Mouse (Mus musculus) forebrain, embryonic 16.5 days (tissue): Measurements from ENCODE around the gene Mapkapk2. TPM values are rescaled to one million over a fixed set of nuclear protein-coding genes. Genes with fewer than 3 reads are reported as not detected.
A peak's percentile ranks its signal among the peaks of the same experiment; 100 is the strongest.

Source experiments
- ATAC-seq: fragments of 200-750 bp; cut with Nextera tagmentation; 2 replicates; pipeline ENCODE4 v1.8.0; 2017; ENCODE audit warnings: mild to moderate bottlenecking, moderate library complexity
- H3K27ac ChIP-seq: fragments of 300-500 bp; sonication (generic); 2 replicates; pipeline ENCODE4 v1.5.1; 2014; ENCODE audit warnings: low read length, control low read depth
- H3K27me3 ChIP-seq: fragments of 300-500 bp; sonication (generic); replicated peaks from 2 replicates; pipeline ENCODE4 v1.6.1; 2014; ENCODE audit warnings: low read length; ENCODE audit not compliant: control insufficient read depth, insufficient read depth
- H3K36me3 ChIP-seq: fragments of 300-500 bp; sonication (generic); 2 replicates; pipeline ENCODE4 v1.6.1; 2014; ENCODE audit not compliant: control insufficient read depth, insufficient read depth
- H3K4me1 ChIP-seq: fragments of 300-500 bp; sonication (generic); replicated peaks from 2 replicates; pipeline ENCODE4 v1.6.1; 2014; ENCODE audit warnings: low read length; ENCODE audit not compliant: control insufficient read depth, insufficient read depth
- H3K4me2 ChIP-seq: fragments of 300-500 bp; sonication (generic); 2 replicates; pipeline ENCODE4 v1.6.1; 2014; ENCODE audit warnings: mild to moderate bottlenecking, low read length, control low read depth
- H3K4me3 ChIP-seq: fragments of 300-500 bp; sonication (generic); replicated peaks from 2 replicates; pipeline ENCODE4 v1.5.1; 2014; ENCODE audit warnings: mild to moderate bottlenecking, low read length, control low read depth
- H3K9ac ChIP-seq: fragments of 300-500 bp; sonication (generic); replicated peaks from 2 replicates; pipeline ENCODE4 v1.6.1; 2014; ENCODE audit warnings: low read depth, low read length, control low read depth
- H3K9me3 ChIP-seq: fragments of 300-500 bp; sonication (generic); 2 replicates; pipeline ENCODE4 v1.6.1; 2016; ENCODE audit warnings: low read length; ENCODE audit not compliant: control insufficient read depth
- WGBS: fragments of 180-500 bp; shearing (Covaris S2); extraction: QIAGEN DNeasy Blood & Tissue Kit; methylation state at CpG from one replicate; pipeline ENCODE4 v1.1.7; 2014; 5-methylcytosine and 5-hydroxymethylcytosine counted together
- polyA plus RNA-seq: library from polyadenylated mRNA; unstranded; fragments of >200 nt; fragmentation: Nextera tagmentation; extraction: Ambion mirVana; gene quantifications from 2 replicates; pipeline ENCODE4 v1.2.1, GENCODE M21; 2015

Mapkapk2 gene
- polyA plus RNA-seq, 1 experiment from 2014 or later, result 19.9 TPM

GRCm38 (mm10) chr1:131116430-131117011 is 18.9 kb upstream of the Mapkapk2 start:
- peak overlapping the region; percentile 51 for H3K9ac ChIP-seq
- ATAC-seq, result peak; percentile 73
- peak overlapping the region; percentile 95 for H3K27ac ChIP-seq
- peaks cover 16% of the 10 kb centered on the region for H3K4me1 ChIP-seq
- H3K4me2 ChIP-seq, result peak overlapping the region; percentile 29
- H3K9me3 ChIP-seq, result no peaks in the 10 kb centered on the region
- WGBS, result 34% methylated on average over 13 of the region's 13 CpGs
- no peak overlapping the region for H3K4me3 ChIP-seq
- H3K27me3 ChIP-seq, result no peaks in the 10 kb centered on the region
- H3K36me3 ChIP-seq, result no peaks in the 10 kb centered on the region

- WGBS, result 16% methylated on average over 6 of the region's 6 CpGs
- peak; percentile 71 for ATAC-seq
- H3K27ac ChIP-seq, result peak overlapping the region; percentile 95
These were observed 18.3 kb upstream of the Mapkapk2 start for GRCm38 (mm10) chr1:131115932-131116331.

DNA sequence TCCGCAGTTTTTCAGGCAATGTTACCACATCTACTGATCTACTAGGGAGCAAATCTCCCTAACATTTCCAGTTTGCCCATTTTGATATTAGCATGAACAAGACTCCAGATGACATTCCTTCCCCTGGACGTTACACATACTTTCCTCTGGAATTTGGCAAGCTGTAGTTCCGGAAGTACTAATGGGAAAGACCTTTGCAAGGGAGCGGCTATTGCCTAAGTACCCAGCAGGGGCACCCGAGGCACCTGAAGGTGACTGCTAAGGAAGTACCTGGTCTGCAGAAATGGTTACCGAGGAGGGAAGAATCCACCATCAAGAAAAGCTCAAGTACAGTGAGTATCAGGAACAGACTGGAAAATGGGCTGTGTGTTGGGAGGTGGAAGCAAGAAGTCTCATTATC is 14.9 kb upstream of the Mapkapk2 start:
- H3K4me2 ChIP-seq, result no peak overlapping the region
- no peaks in the 10 kb centered on the region for H3K9me3 ChIP-seq
- WGBS, result 41% methylated on average over 6 of the region's 6 CpGs
- no peak for ATAC-seq
- no peaks in the 10 kb centered on the region for H3K36me3 ChIP-seq
- H3K4me3 ChIP-seq, result no peak overlapping the region
- H3K27me3 ChIP-seq, result no peaks in the 10 kb centered on the region
- no peak overlapping the region for H3K9ac ChIP-seq
- no peak overlapping the region for H3K27ac ChIP-seq
- H3K4me1 ChIP-seq, result peaks cover 16% of the 10 kb centered on the region

More at GRCm38 (mm10) chr1:131115932-131116331, 18.3 kb upstream of the Mapkapk2 start:
- H3K9ac ChIP-seq, result no peak overlapping the region
- H3K27me3 ChIP-seq, result no peaks in the 10 kb centered on the region
- no peaks in the 10 kb centered on the region for H3K9me3 ChIP-seq
- no peaks in the 10 kb centered on the region for H3K36me3 ChIP-seq
- peaks cover 16% of the 10 kb centered on the region for H3K4me1 ChIP-seq
- H3K4me3 ChIP-seq, result no peak overlapping the region
- no peak overlapping the region for H3K4me2 ChIP-seq

DNA sequence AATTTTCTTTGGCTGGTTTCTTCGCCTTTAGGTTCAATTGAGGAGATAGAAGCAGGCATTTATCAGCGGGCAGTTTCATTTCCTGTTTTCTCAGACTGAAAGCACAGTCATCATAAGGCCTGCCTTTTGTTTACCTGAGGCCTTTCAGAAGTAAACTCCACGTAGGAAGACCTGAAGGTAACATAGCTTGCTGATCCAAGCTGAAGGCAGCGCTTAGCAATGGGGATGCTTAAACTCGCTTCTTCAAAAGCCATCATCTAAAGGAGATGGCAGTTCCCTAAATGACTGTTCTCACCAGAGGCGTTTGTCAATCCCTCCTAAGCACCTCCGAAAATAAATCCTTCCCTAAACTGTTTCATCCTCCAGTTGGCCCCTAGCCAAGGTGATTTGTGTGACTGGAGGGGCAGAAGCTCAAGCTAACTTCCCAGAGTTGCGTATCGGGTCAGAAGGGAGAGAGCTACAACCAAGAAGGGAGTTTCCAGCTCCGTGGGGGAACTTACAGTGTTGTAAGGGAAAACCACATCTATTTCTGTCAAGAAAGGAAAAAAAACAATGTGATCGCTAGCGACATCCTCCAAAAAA is 13.0 kb upstream of the Mapkapk2 start:
- 80% methylated on average over 12 of the region's 12 CpGs for WGBS
- H3K4me1 ChIP-seq, result peaks cover 4% of the 10 kb centered on the region
- H3K4me3 ChIP-seq, result no peak overlapping the region
- H3K4me2 ChIP-seq, result no peak overlapping the region
- no peaks in the 10 kb centered on the region for H3K36me3 ChIP-seq
- no peak for ATAC-seq
- no peak overlapping the region for H3K9ac ChIP-seq
- H3K9me3 ChIP-seq, result no peaks in the 10 kb centered on the region
- H3K27ac ChIP-seq, result no peak overlapping the region
- H3K27me3 ChIP-seq, result no peaks in the 10 kb centered on the region

GRCm38 (mm10) chr1:131107575-131108308 is 10.1 kb upstream of the Mapkapk2 start:
- 66% methylated on average over 10 of the region's 10 CpGs for WGBS
- no peak overlapping the region for H3K9ac ChIP-seq
- no peak overlapping the region for H3K4me2 ChIP-seq
- H3K36me3 ChIP-seq, result no peaks in the 10 kb centered on the region
- H3K27me3 ChIP-seq, result no peaks in the 10 kb centered on the region
- no peaks in the 10 kb centered on the region for H3K9me3 ChIP-seq
- peaks cover 2% of the 10 kb centered on the region; the same call in 1 of the 2 replicates for H3K4me1 ChIP-seq
- no peak overlapping the region for H3K27ac ChIP-seq
- ATAC-seq, result no peak
- H3K4me3 ChIP-seq, result no peak overlapping the region

GRCm38 (mm10) chr1:131103776-131104424 is 6.3 kb upstream of the Mapkapk2 start:
- no peaks in the 10 kb centered on the region for H3K9me3 ChIP-seq
- H3K27ac ChIP-seq, result no peak overlapping the region
- no peaks in the 10 kb centered on the region for H3K36me3 ChIP-seq
- WGBS, result 88% methylated on average over 10 of the region's 10 CpGs
- no peaks in the 10 kb centered on the region for H3K4me1 ChIP-seq
- H3K4me2 ChIP-seq, result no peak overlapping the region
- ATAC-seq, result no peak
- no peak overlapping the region for H3K4me3 ChIP-seq
- no peaks in the 10 kb centered on the region for H3K27me3 ChIP-seq
- H3K9ac ChIP-seq, result no peak overlapping the region

GRCm38 (mm10) chr1:131100808-131101207 is 3.2 kb upstream of the Mapkapk2 start:
- Histone ChIP-seq H3K36me3 (no peaks in the 10 kb centered on the region), H3K27ac (no peak overlapping the region), H3K4me3 (no peak overlapping the region), H3K4me2 (no peak overlapping the region), H3K9me3 (no peaks in the 10 kb centered on the region), H3K9ac (no peak overlapping the region), H3K27me3 (no peaks in the 10 kb centered on the region), H3K4me1 (peaks cover 11% of the 10 kb centered on the region)
- WGBS, result 82% methylated on average over 1 of the region's 1 CpGs
- no peak for ATAC-seq

DNA sequence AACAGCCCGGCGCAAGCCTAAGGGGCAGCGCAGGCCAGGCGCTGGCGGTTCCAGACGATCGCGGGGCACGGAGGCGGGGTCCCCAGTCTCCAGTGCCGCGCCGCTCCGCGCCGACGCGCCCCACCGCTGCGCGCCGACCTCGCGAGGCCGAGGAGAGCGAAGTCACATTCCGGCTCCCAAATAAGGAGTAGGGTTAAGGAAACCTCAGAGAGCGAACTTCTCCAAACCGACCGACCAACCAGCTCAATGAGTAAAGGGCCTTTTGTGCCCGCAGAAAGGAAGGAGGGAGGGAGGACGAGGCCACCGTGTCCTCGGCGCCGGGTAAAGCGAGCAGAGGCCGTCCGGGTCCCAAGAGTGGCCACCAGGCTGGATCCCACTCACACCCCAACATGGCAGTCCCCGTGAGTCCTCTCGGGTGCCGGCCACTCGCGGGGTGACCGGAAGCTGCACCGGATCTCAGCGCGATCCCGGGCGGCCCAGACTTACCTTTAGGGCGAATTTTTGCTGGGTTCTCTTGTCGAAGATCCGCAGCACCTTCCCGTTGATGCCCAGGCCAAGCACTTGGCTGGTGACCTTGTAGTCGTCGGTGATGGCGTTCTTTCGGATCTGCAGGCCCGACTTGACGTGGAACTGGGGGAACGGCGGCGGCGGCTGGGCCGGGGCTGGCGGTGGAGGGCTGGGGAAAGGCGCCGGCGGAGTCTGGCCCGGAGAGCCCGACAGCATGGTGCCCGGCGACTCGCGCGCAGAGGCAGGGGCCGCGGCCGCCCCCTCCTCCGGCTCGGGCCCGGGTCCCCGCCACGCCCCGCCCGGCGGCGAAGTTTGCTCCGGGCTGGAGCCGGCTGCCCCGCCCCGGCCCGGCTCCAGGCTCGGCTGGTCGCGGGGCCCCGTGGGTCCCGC is 575 bp downstream of the Mapkapk2 start:
- Histone ChIP-seq H3K9me3 (no peaks in the 10 kb centered on the region), H3K4me2 (peak overlapping the region; percentile 53), H3K27me3 (no peaks in the 10 kb centered on the region), H3K4me3 (peak overlapping the region; percentile 86), H3K4me1 (peaks cover 28% of the 10 kb centered on the region), H3K9ac (peak overlapping the region; percentile 89), H3K36me3 (no peaks in the 10 kb centered on the region), H3K27ac (peak overlapping the region; percentile 78)
- ATAC-seq, result peak; percentile 64
- WGBS, result under 1% methylated on average over 81 of the region's 98 CpGs
